Mouse (Mus musculus): Measurements from ENCODE around the gene Cecr2.

The Cecr2 gene

DNA sequence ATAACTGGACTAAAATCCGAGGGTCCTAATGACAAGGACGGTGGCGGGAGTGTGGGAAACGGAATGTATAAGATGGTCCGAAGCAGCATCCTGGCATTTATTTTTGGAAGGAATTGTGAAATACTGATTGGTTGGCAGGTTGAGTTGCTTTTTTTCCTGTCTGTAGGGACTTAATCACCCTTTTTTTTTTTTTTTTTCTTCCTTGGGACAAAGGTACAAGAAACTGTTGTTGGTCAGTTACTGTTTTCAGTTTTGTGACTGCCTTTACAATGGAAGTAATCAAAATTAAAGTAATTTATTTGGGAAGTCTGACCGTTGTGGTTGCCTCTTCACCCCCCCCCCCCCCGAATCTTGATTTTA is 1.2 kb downstream of the Cecr2 start:
- in situ Hi-C loops (cut with MboI, MseI), result no loop called here

DNA sequence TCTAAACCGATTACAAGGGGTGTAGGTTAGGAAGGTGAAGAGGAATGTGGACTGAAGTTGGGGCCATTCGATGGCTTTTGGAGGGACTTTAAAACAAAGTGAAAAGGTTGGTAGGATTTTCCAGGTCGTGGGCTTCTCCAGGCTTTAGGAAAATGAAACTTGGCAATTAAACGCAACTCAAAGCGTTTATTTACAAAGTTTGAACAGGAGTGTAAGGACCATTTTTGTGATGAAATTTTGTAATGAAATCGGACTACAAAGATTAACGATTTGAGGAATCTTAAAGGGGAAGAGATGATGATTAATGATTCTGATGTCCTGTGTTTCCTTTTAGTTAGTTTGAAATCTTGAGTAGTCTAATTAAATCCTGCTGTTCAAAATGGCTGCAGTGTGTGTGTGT is 1.7 kb downstream of the Cecr2 start:
- in situ Hi-C loops (cut with MboI, MseI), result no loop called here

DNA sequence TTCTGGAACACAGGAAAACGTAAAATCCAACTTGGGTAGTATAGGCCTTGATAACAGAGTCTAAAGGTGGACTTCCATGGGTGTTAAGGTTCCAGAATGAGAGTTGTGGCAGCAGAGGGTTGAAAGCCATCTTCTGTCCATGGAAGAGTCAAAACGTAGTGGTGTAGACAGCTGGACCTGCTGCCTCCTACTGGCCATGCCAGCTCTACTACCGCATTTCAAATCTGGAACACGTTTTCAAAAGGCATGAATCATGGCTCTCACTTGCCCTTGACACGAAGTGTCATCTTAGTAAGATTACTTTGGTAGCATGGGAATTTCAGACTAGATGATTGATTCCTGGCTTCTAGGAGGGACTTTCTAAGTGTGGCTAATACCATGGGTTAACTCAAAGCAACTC is 8.0 kb downstream of the Cecr2 start:
- in situ Hi-C loops (cut with MboI, MseI), result loop anchor here (10.0 kb wide), 1 partner anchor 129 kb away; no protein-coding TSS in a partner anchor

DNA sequence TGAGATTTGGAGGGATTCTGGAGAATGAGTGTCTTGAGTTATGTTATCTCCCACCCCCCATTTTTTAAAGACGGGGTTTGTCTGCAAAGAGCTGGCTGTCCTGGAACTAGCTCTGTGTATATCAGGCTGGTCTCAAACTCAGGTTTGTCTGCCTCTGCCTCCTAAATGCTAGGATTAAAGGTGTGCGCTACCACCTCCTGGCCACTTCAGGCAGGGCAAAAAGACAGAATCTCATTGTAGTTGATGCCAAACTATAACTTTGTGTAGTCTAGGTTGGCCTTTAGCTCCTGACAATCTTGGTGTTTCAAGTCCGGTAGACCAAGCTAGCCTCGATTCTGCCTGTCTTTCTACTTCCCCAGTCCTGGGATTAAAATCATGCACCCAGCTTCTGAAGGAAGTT is 8.7 kb downstream of the Cecr2 start:
- in situ Hi-C loops (cut with MboI, MseI), result loop anchor here (10.0 kb wide), 1 partner anchor 130 kb away; no protein-coding TSS in a partner anchor

DNA sequence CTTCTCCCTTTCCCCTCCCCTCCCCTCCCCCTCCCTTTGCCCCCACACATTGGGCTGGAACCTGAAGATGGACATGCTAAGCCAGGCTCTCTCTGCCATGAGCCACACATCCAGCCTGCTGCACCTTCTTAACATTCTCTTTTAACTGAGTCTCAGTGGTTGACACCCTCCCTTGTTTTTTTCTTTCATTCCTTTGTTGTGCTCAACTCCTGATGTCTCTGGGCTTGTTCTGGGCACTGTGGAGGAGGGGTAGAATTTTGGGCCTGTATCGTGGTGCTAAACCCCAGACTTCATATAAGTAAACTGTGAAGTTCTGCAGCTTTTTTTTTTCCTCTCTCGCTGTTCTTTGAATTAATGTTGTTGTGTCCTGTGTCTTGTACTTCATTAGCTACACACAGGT is 9.8 kb downstream of the Cecr2 start:
- in situ Hi-C loops (cut with MboI, MseI), result loop anchor here (10.0 kb wide), 1 partner anchor 131 kb away; no protein-coding TSS in a partner anchor

DNA sequence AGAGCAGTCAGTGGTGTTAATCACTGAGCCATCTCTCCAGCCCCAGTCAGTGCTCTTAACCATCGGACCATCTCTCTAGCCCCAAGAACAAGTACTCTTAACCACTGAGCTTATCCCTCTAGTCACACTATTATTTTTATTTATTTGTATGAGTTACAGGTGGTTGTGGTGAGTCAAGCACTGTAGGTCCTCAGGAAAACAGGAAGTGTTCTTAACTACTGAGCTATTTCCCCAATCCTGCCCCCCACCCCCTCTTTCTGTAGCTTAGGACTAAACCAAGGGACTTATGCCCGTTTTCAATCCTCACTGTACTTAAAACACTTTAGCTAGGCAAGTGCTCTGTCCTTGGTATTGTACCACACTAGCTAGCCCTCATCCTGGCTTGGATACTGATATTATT is 17.2 kb downstream of the Cecr2 start:
- in situ Hi-C loops (cut with MboI, MseI), result no loop called here

DNA sequence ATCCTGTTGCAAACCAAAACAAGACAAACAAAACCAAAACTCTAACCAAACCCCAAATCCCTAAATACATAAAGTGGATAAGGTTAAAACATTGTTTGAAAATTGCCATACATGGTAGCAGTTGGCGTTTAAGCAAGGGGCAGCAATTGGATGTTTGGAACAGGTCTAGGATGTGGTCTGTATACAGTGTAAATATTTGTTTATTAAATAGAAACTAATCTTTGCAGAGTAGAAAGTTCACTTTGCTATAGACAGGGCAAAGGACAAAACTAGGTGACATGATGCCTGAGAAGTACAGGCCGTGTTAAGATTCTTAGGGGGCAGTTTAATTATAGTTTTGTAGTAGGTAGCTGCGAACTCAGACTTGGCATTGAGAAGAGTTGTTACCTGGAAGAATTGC is 18.6 kb downstream of the Cecr2 start:
- in situ Hi-C loops (cut with MboI, MseI), result no loop called here

DNA sequence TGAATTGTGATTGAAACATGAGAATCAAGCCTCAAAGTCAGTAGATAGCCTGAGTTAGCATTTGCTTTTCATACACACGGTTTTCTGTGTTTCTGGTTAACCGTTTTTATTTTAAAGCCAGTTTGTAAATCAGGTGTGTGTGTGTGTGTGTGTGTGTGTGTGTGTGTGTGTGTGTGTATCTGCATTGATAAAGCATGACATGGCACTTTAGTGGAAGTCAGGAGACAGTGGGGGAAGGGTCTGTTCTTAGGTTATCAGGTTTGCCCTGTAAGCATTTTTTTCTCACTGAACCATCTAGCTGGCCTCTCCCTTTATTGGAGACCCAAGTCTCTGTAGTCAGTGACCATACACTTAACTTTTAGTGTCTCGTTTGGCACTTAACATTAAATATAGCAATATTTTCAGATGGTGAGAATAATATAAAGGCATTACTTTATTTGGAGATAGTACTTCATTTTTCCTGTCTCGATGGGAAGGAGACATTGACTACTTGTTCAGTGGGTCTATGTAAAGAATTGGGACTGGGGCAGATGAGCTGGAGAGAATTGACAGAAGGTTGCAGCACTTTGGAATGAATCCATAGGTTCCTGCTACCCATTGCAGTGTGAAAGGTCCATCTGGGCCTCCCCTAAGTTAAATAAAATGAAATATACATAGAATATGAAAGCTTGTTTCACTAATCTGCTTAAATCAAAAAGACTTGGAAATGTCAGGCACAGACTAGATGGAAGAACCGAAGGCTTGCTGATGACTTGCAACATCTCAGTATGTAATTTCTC is 20.9 kb downstream of the Cecr2 start:
- in situ Hi-C loops (cut with MboI, MseI), result no loop called here

DNA sequence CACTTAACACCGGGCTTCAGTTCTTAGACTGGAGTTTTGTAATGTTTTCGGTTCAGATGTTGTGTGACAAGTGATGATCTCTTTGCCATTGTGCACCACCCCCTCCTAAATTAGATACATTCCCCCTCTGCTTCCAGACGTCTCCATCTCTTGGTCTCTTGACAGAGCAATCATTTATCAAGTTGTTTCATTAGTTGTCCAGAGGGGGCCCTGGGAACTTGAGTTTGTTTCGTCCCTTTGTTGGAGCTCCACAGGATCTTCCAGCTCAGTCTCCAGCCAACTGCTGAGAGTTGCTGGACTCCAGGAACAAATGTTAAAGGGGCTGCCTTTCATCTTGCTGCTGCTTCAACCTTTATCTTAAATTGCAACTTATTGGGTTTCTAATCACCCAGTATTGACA is 34.1 kb downstream of the Cecr2 start:
- in situ Hi-C loops (cut with MboI, MseI), result no loop called here

DNA sequence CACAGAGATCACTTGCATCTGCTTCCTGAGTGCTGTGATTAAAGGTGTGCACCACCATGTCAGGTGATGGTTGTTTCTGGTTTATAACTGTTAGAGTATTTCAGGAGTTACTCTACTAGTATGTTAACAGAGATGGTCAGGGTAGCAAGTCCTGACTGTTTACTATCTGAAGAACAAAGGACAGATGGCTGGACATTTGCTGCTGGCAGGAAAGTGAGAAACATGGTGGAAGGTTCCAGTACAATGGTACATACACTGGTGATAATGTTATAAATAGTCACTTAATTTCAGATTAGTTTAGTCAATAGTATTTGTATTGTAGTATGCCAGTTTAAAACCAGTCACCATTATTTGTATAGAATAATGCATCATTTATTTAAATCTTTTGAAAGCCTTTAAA is 38.2 kb downstream of the Cecr2 start:
- in situ Hi-C loops (cut with MboI, MseI), result no loop called here

DNA sequence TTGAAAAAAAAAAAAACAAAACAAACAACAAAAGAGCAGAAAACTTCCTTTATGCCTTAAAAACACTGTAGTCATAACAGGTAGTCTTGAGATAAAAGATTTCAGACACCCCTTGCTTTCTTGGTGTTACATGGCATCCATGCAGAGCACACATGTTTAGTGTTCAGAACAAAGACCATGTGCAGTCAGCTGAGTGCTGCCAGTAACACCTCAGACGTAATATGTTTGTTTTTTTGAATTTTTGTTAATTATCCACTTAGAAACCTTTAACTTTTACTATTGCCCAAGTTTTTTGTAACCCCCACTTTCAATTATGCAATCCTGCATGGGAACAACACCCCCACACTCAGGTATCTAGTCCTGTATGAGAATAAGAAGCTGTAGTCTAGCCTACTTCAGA is 42.6 kb downstream of the Cecr2 start:
- in situ Hi-C loops (cut with MboI, MseI), result no loop called here

DNA sequence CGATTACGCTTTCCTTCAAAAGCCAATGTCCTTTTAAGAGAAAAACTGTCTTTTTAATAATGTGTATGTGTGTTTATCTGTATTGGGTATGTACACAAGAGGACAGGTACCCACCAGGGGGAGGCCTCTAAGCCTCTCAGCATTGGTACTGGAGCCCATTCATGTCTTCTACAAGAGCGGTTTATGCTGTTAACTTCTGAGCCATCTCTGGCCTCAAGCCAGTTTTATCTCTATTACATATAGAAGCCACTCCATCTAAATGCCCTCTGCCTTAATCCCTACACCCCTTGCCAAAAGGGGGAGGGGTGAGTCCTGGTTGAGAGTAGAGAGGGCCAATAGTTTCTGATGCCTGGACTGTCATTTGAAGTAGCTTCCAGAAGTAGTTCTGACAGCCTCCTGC is 48.6 kb downstream of the Cecr2 start:
- in situ Hi-C loops (cut with MboI, MseI), result no loop called here

DNA sequence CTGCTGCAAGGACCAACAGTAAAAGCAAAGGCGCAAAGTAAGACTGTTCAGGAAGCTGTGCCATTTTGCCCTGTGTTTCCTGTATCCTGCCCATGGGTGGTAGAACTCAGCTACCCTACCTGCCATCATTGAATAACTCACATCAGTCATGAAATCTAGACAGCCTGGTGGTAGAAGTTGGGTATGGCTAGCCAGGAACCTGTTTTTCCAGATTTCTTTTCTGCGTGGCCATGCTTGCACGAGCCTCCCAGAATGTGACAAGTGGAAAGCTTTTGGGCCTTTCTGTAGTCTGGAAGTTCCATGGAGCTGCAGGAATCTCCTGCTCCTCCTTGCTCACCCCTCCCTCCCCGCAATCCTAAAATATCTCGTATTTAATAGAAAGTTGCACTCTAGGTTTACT is 49.1 kb downstream of the Cecr2 start:
- in situ Hi-C loops (cut with MboI, MseI), result no loop called here

DNA sequence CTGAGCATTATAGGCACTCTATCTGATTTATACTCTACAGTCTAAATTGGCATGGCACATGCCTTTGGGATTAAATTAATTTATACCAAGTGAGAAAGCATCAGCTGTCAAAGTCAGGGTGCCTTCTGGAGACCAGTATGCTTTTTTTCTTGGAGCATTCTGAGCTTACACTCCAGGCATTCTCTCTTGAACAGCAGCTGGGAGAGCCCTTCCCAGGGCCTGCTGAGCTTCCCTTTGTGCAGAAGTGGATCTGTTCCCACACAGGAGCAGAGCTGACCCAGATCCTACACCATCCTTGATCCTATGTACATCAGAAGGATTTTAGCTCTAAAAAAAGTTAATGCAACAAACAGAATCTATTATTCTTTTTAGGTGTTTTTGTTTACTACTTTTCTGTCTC is 49.7 kb downstream of the Cecr2 start:
- in situ Hi-C loops (cut with MboI, MseI), result no loop called here

DNA sequence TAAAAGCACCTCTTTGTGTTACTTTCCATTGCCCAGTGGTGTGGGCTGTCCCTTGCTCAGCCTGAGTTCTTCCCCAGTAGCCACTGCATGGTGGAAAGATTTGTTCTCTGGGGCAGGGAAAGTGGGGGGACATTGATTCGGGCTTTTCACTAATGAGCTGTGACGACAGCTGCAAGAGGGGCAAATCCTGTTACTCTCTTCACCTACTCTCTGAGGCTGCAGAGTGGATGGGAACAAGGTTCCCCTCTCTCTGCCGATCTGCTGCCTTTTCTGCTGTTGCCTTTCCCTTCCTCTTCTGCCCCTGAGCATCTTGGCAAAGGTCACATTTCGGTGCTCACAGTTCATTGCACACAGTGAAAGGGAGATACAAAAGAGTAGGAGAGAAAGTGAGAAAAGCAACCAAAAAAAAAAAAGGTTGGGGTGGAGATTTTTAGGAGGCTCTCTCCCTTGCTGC is 50.4 kb downstream of the Cecr2 start:
- in situ Hi-C loops (cut with MboI, MseI), result no loop called here

DNA sequence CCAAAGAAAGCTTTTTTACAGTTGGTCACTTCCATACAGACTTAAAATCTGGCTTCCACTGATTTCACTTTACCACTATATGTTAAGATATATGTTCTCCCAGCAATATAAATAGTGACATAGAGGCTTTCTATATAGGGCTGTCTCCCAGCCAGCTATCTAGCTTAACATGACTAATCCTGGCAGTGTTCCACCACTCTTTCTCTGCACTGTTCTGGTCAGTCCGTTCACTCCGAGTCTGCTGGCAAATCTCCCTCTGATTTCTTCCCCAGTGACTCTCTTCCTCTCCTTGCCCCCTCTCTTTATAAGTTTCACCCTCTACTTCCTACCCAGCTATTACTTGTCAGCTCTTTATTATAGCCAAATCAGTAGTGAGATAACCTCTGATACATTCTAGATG is 59.8 kb downstream of the Cecr2 start:
- in situ Hi-C loops (cut with MboI, MseI), result no loop called here

DNA sequence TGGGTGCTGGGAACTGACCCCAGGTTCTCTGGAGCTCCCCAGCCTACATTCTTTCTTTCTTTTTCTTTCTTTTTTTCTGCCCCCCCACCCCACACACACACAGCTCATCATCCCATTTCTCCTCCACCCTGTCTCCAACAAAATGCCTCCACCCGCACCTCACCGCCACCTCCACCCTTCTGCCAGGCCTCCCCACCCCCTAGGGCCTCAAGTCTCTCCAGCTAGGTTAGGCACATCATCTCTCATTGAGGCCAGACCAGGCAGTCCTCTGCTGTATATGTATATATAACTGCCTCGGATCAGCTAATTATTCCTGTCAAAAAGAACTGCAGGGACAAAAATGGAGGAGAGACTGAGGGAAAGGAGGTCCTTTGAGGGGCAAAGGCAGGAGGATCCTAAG is 69.8 kb downstream of the Cecr2 start:
- in situ Hi-C loops (cut with MboI, MseI), result no loop called here

DNA sequence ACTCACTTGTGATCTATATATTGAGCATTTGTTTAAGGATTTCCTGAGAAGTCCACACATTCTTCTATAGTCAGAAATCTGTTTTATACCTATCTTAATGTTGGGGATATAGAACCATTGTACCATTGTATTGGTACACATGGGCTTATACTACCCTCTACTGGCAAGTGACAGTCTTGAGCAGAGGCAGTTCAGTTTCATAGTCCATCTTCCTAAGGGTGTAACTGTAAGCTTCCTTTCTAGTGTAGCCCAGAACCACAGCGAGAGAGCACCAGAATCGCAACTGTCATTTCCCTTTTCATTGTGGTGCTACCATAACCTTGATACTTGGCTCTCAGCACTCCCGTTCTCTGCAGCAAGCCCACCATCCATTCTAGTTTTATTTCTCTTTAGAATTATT is 70.4 kb downstream of the Cecr2 start:
- in situ Hi-C loops (cut with MboI, MseI), result no loop called here

DNA sequence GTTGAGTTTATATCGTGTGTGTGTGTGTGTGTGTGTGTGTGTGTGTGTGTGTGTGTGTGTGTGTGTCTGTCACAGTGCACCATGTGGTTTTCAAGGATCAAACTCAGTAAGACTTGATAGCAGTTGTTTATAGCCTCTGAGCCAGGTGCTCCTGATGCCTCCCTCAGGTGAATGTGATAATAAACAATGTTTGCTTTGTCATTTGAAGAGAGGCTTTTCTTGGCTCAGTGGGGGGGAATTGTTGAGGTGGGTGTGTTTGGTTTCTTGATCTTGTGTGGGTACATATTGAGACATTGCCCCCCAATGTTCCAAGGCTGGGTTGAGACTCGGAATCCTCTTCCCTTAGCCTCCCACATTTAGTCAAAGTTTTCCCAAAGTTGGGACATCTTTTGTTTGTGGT is 77.0 kb downstream of the Cecr2 start:
- in situ Hi-C loops (cut with MboI, MseI), result no loop called here

DNA sequence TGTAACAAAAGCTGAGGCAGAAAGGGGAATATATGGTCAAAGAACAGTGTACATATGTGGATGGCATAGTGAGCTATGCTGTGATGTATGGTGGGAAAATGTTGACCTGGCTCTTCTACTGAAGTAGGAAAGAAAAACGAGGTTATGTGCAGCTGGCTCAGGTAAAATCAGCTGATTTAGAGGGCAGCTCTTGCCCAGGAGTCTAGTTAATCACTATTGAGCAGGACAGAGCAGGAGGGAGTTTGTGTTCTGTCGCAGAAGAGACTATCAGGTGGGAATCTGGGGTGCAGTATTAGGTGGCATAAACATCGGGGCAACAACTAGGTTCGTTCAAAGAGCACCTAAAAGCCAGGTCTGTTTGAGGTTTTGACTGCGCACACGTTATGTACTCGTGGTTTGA is 78.1 kb downstream of the Cecr2 start:
- in situ Hi-C loops (cut with MboI, MseI), result no loop called here

DNA sequence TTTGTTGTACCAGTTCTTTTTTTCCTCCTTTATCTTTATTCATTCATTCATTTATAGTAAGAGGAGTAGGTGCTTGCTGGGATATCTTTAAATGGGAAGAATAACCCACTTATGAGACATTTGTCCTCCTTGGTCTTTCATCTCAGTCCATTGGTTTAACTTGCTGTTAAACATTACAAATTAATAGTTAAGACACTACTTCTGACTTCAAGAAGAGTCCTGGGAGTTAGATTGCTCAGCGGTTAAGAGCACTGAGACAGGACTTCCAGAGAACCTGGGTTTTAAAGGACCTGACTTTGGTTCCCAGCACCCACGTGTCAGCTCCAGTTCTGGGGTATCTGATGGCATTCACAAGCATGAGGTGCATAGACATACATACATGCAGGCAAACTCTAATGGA is 80.2 kb downstream of the Cecr2 start:
- in situ Hi-C loops (cut with MboI, MseI), result no loop called here

DNA sequence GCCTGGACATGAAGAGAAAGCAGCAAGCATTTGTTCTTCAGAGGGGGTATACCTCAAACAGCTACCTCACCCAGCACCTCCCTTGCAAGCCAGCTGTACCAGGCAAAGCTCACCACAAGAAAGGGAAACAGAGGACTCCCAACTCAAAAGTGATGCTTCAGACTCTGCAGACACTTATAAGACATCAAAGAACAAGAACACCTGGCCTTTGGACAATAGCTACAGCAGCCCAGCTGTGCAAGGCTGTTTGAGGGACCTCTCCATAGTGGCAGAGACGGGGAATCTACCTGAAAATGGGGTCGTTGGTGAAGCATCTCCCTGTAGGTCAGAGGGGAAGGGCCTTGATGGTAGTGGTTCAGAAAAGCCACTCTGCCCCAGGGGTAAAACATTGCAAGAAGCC is 95.0 kb downstream of the Cecr2 start:
- in situ Hi-C loops (cut with MboI, MseI), result no loop called here

DNA sequence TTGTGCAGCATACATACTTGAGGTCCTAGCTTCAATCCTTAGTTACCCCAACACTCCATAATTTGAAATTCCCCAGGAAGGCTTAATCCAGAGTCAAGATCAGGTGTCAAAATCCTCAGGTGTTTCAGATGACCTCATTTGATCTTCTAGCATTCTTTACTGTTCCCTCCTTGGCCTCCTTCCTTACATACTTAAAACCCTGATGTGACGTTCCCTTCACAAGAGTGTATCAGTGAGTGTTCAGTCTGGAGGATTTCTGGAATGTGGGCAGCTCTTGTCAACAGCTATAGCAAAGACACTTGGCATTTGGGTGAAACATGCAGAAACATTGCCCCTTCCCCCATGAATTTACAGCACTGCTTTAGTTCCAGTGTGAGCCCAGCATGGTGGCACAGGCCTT is 103.8 kb downstream of the Cecr2 start:
- in situ Hi-C loops (cut with MboI, MseI), result loop anchor here (10.0 kb wide), 1 partner anchor 935 kb away; no protein-coding TSS in a partner anchor

DNA sequence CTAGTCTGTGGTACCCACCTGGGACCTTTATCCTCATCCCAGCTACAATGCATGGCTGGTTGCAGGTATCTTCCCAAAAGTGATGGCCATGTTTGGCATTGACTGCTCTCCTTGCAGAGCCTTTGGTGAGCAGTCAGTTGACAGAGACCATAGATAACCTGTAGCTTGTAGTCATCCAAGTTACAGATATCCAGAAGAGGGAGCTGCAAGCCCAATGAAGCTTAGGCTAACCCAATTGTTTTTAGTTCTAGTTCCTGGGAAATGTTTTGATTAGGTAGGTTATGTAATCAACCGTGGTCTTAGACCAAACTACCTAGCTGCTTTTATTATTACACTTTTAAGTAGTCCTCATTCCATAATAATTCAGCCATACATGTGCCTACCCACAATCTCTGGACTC is 105.2 kb downstream of the Cecr2 start:
- in situ Hi-C loops (cut with MboI, MseI), result loop anchor here (10.0 kb wide), 1 partner anchor 937 kb away; no protein-coding TSS in a partner anchor
